Mouse (Mus musculus) lung, embryonic 14.5 days (tissue): Measurements from ENCODE around the gene Mbnl1. TPM values are rescaled to one million over a fixed set of nuclear protein-coding genes. Genes with fewer than 3 reads are reported as not detected.

Experiments used
- ATAC-seq: fragments of 200-750 bp; cut with Nextera tagmentation; 2 replicates; pipeline ENCODE4 v1.8.0; 2017; ENCODE audit warnings: mild to moderate bottlenecking, moderate TSS enrichment, moderate library complexity; ENCODE audit not compliant: insufficient read depth
- DNase-seq: peaks from one replicate; pipeline ENCODE4 v3.0.0-alpha.2; 2015
- H3K27ac ChIP-seq: fragments of 300-500 bp; sonication (generic); 2 replicates; pipeline ENCODE4 v1.5.1; 2014; ENCODE audit warnings: low read depth, mild to moderate bottlenecking, moderate library complexity
- H3K27me3 ChIP-seq: fragments of 300-500 bp; sonication (generic); 2 replicates; pipeline ENCODE4 v1.6.1; 2014; ENCODE audit warnings: low read length, control low read depth; ENCODE audit not compliant: insufficient read depth
- H3K36me3 ChIP-seq: fragments of 300-500 bp; sonication (generic); 2 replicates; pipeline ENCODE4 v1.6.1; 2014; ENCODE audit warnings: control low read depth; ENCODE audit not compliant: insufficient read depth
- H3K4me1 ChIP-seq: fragments of 300-500 bp; sonication (generic); 2 replicates; pipeline ENCODE4 v1.6.1; 2014; ENCODE audit warnings: antibody characterized with exemption, control low read depth; ENCODE audit not compliant: insufficient read depth
- H3K4me2 ChIP-seq: fragments of 300-500 bp; sonication (generic); 2 replicates; pipeline ENCODE4 v1.6.1; 2014; ENCODE audit warnings: mild to moderate bottlenecking
- H3K4me3 ChIP-seq: fragments of 300-500 bp; sonication (generic); 2 replicates; pipeline ENCODE4 v1.5.1; 2014; ENCODE audit warnings: low read depth, low read length
- H3K9ac ChIP-seq: fragments of 300-500 bp; sonication (generic); 2 replicates; pipeline ENCODE4 v1.6.1; 2014
- H3K9me3 ChIP-seq: fragments of 300-500 bp; sonication (generic); 2 replicates; pipeline ENCODE4 v1.6.1; 2016; ENCODE audit warnings: low read depth, low read length, control low read depth
- CTCF ChIP-seq: IDR thresholded peaks from 2 replicates; pipeline ENCODE4 v1.5.1; 2016; ENCODE audit warnings: antibody characterized with exemption, low read depth
- WGBS: fragments of 180-500 bp; shearing (Covaris S2); extraction: QIAGEN DNeasy Blood & Tissue Kit; methylation state at CpG from one replicate; pipeline ENCODE4 v1.1.7; 2014; 5-methylcytosine and 5-hydroxymethylcytosine counted together
- polyA plus RNA-seq: library from polyadenylated mRNA; unstranded; fragments of >200 nt; fragmentation: Nextera tagmentation; extraction: Ambion mirVana; gene quantifications from 2 replicates; pipeline ENCODE4 v1.2.1, GENCODE M21; 2014

Gene Mbnl1
- polyA plus RNA-seq, 1 experiment from 2014 or later = 201 TPM

- H3K4me2 ChIP-seq = 0 out of 2 replicates have a peak overlapping the region, but pooled peaks have one; percentile 65
- TF ChIP-seq CTCF = no peak
- DNase-seq (no peak), ATAC-seq (no peak)
- no peaks in the 10 kb centered on the region for H3K27me3 ChIP-seq
- 73% methylated on average over 2 of the region's 2 CpGs for WGBS
- no peak overlapping the region for H3K4me3 ChIP-seq
- H3K4me1 ChIP-seq = peaks cover 10% of the 10 kb centered on the region; the same call in 1 of the 2 replicates
- no peaks in the 10 kb centered on the region for H3K9me3 ChIP-seq
- no peaks in the 10 kb centered on the region for H3K36me3 ChIP-seq
- 0 out of 2 replicates have a peak overlapping the region, but pooled peaks have one; percentile 36 for H3K27ac ChIP-seq
- no peak overlapping the region for H3K9ac ChIP-seq
Observed at GRCm38 (mm10) chr3:60498151-60498550, 25.5 kb downstream of the Mbnl1 start.

- Histone ChIP-seq H3K4me3 (no peak overlapping the region), H3K4me1 (peaks cover 13% of the 10 kb centered on the region; the same call in 1 of the 2 replicates), H3K27ac (peak overlapping the region; percentile 99), H3K4me2 (peak overlapping the region; percentile 65), H3K9ac (no peak overlapping the region), H3K9me3 (no peaks in the 10 kb centered on the region), H3K27me3 (no peaks in the 10 kb centered on the region), H3K36me3 (no peaks in the 10 kb centered on the region)
- ATAC-seq = no peak
- WGBS = 79% methylated on average over 3 of the region's 3 CpGs
- no peak for TF ChIP-seq CTCF
- no peak for DNase-seq
Observed at GRCm38 (mm10) chr3:60498646-60499045, 26.0 kb downstream of the Mbnl1 start.

- no peaks in the 10 kb centered on the region for H3K9me3 ChIP-seq
- DNase-seq = no peak
- ATAC-seq = no peak
- H3K9ac ChIP-seq = no peak overlapping the region; the same call in 1 of the 2 replicates
- peaks cover 14% of the 10 kb centered on the region; the same call in 1 of the 2 replicates for H3K4me1 ChIP-seq
- H3K4me2 ChIP-seq = peak overlapping the region; percentile 65
- no peaks in the 10 kb centered on the region for H3K27me3 ChIP-seq
- no peak overlapping the region; the same call in 1 of the 2 replicates for H3K4me3 ChIP-seq
- H3K36me3 ChIP-seq = no peaks in the 10 kb centered on the region
- H3K27ac ChIP-seq = peak overlapping the region; percentile 99
- WGBS = 45% methylated on average over 6 of the region's 6 CpGs
- no peak for TF ChIP-seq CTCF
Observed at GRCm38 (mm10) chr3:60499157-60499578, 26.5 kb downstream of the Mbnl1 start.

GRCm38 (mm10) chr3:60499718-60500450 lies 27.3 kb downstream of the Mbnl1 start:
- Histone ChIP-seq H3K9ac (peak overlapping the region; percentile 97), H3K27me3 (no peaks in the 10 kb centered on the region), H3K4me2 (peak overlapping the region; percentile 65), H3K27ac (peak overlapping the region; percentile 99), H3K9me3 (no peaks in the 10 kb centered on the region), H3K4me3 (peak overlapping the region; percentile 95), H3K36me3 (no peaks in the 10 kb centered on the region), H3K4me1 (peaks cover 20% of the 10 kb centered on the region; the same call in 1 of the 2 replicates)
- 43% methylated on average over 7 of the region's 7 CpGs for WGBS
- no peak for ATAC-seq
- no peak for TF ChIP-seq CTCF
- peak; percentile 51 for DNase-seq

GRCm38 (mm10) chr3:60500571-60501527 lies 28.2 kb downstream of the Mbnl1 start:
- Histone ChIP-seq H3K4me2 (peak overlapping the region; percentile 65), H3K9me3 (no peaks in the 10 kb centered on the region), H3K27ac (peak overlapping the region; percentile 99), H3K27me3 (no peaks in the 10 kb centered on the region), H3K4me3 (peak overlapping the region; percentile 95), H3K9ac (peak overlapping the region; percentile 97), H3K4me1 (peaks cover 22% of the 10 kb centered on the region; the same call in 1 of the 2 replicates), H3K36me3 (no peaks in the 10 kb centered on the region)
- no peak for TF ChIP-seq CTCF
- peak; percentile 83 for DNase-seq
- WGBS = under 1% methylated on average over 69 of the region's 96 CpGs
- peak; percentile 79 for ATAC-seq

- peak overlapping the region; percentile 97 for H3K9ac ChIP-seq
- H3K4me3 ChIP-seq = peak overlapping the region; percentile 95
- peak overlapping the region; percentile 99 for H3K27ac ChIP-seq
- no peaks in the 10 kb centered on the region for H3K36me3 ChIP-seq
- WGBS = under 1% methylated on average over 29 of the region's 29 CpGs
- ATAC-seq (peak; percentile 91), DNase-seq (peak; percentile 87)
- H3K4me2 ChIP-seq = peak overlapping the region; percentile 65
- peaks cover 27% of the 10 kb centered on the region; the same call in 1 of the 2 replicates for H3K4me1 ChIP-seq
- H3K27me3 ChIP-seq = no peaks in the 10 kb centered on the region
- no peaks in the 10 kb centered on the region for H3K9me3 ChIP-seq
- no peak for TF ChIP-seq CTCF
Observed at GRCm38 (mm10) chr3:60501561-60502151, 29.0 kb downstream of the Mbnl1 start.
